Mouse (Mus musculus) adrenal gland, postnatal 25 days (tissue): ENCODE data around the gene Gprin2. TPM values are rescaled to one million over a fixed set of nuclear protein-coding genes. Genes with fewer than 3 reads are reported as not detected.
A peak's percentile ranks its signal among the peaks of the same experiment; 100 is the strongest.

ENCODE experiments used
- DNase-seq: peaks from one replicate; pipeline ENCODE4 v3.0.0; 2021; ENCODE audit warnings: mixed read lengths
- long read RNA-seq: library from polyadenylated mRNA; stranded (forward); transcript quantifications from one replicate; pipeline ENCODE4 v2.0.0, GENCODE M21; 2021
- total RNA-seq: library from RNA; stranded (reverse); gene quantifications from 2 replicates; pipeline ENCODE4 v1.2.3, GENCODE M21; 2021

Gene Gprin2
- 0.76 and 2.5 TPM in 2 replicates for total RNA-seq
- long read RNA-seq, full-length matches to known transcripts, result 3 of 3 reads
- long read RNA-seq, partial matches to known transcripts, result 0 of 3 reads
- long read RNA-seq, other reads (novel, unspliced or antisense), result 0 of 3 reads

GRCm38 (mm10) chr14:34201231-34202035 is at the start of gene Gprin2:
TSS of gene Gprin2 (minus strand) at chr14:34201653.
- peak; percentile 52 for DNase-seq

- no peak for DNase-seq
Measured at GRCm38 (mm10) chr14:34240676-34241075, 39.2 kb upstream of the Gprin2 start.

GRCm38 (mm10) chr14:34240263-34240662 is 38.8 kb upstream of the Gprin2 start:
- DNase-seq, result no peak

GRCm38 (mm10) chr14:34234630-34235380 is 33.4 kb upstream of the Gprin2 start:
- peak; percentile 58 for DNase-seq

GRCm38 (mm10) chr14:34233846-34234245 is 32.4 kb upstream of the Gprin2 start:
- no peak for DNase-seq

GRCm38 (mm10) chr14:34232866-34233680 is 31.6 kb upstream of the Gprin2 start:
- no peak for DNase-seq

GRCm38 (mm10) chr14:34232340-34232739 is 30.9 kb upstream of the Gprin2 start:
- no peak for DNase-seq

GRCm38 (mm10) chr14:34228830-34229506 is 27.5 kb upstream of the Gprin2 start:
- no peak for DNase-seq

GRCm38 (mm10) chr14:34227981-34228380 is 26.5 kb upstream of the Gprin2 start:
- no peak for DNase-seq

GRCm38 (mm10) chr14:34226566-34226965 is 25.1 kb upstream of the Gprin2 start:
- DNase-seq, result no peak

- DNase-seq, result no peak
Measured at GRCm38 (mm10) chr14:34225986-34226385, 24.5 kb upstream of the Gprin2 start.

GRCm38 (mm10) chr14:34223362-34223898 is 22.0 kb upstream of the Gprin2 start:
- no peak for DNase-seq

GRCm38 (mm10) chr14:34221416-34222077 is 20.1 kb upstream of the Gprin2 start:
- no peak for DNase-seq

GRCm38 (mm10) chr14:34220426-34220825 is 19.0 kb upstream of the Gprin2 start:
- no peak for DNase-seq

- no peak for DNase-seq
Measured at GRCm38 (mm10) chr14:34219786-34220198, 18.3 kb upstream of the Gprin2 start.

GRCm38 (mm10) chr14:34219295-34219694 is 17.8 kb upstream of the Gprin2 start, which contains the start of gene Syt15:
TSS of gene Syt15 (plus strand) at chr14:34219595.
- DNase-seq, result no peak

- peak; percentile 27 for DNase-seq
Measured at GRCm38 (mm10) chr14:34215451-34216127, 14.1 kb upstream of the Gprin2 start.

- DNase-seq, result no peak
Measured at GRCm38 (mm10) chr14:34209942-34210341, 8.5 kb upstream of the Gprin2 start.

GRCm38 (mm10) chr14:34209080-34209479 is 7.6 kb upstream of the Gprin2 start:
- no peak for DNase-seq

GRCm38 (mm10) chr14:34208651-34209050 is 7.2 kb upstream of the Gprin2 start:
- DNase-seq, result peak; percentile 33
